Mouse (Mus musculus): ENCODE measurements around the gene Akain1.

GRCm38 (mm10) chr17:69397163-69397562 is 42.0 kb upstream of the Akain1 start:
- no peak for TF ChIP-seq CTCF (IDR thresholded peaks at IDR 0.05; ENCODE audit: low read depth)
- no peak for TF ChIP-seq EP300 (IDR thresholded peaks at IDR 0.05; ENCODE audit: low read depth)
